Mouse (Mus musculus) heart, embryonic 13.5 days (tissue): ENCODE results near the gene Spindoc. TPM values are rescaled to one million over a fixed set of nuclear protein-coding genes. Genes with fewer than 3 reads are reported as not detected.
A peak's percentile ranks its signal among the peaks of the same experiment; 100 is the strongest.

ENCODE experiments used
- ATAC-seq: fragments of 200-750 bp; cut with Nextera tagmentation; 2 replicates; pipeline ENCODE4 v1.8.0; 2017; ENCODE audit warnings: moderate TSS enrichment; ENCODE audit not compliant: insufficient number of reproducible peaks, low FRiP score, low TSS enrichment; ENCODE audit errors: extremely low read depth
- H3K27ac ChIP-seq: fragments of 300-500 bp; sonication (generic); replicated peaks from 2 replicates; pipeline ENCODE4 v1.5.1; 2015; ENCODE audit warnings: moderate library complexity, mild to moderate bottlenecking, inconsistent platforms
- H3K27me3 ChIP-seq: fragments of 300-500 bp; sonication (generic); replicated peaks from 2 replicates; pipeline ENCODE4 v1.6.1; 2015; ENCODE audit warnings: mild to moderate bottlenecking, inconsistent platforms
- H3K36me3 ChIP-seq: fragments of 300-500 bp; sonication (generic); 2 replicates; pipeline ENCODE4 v1.6.1; 2015; ENCODE audit warnings: mild to moderate bottlenecking, inconsistent platforms
- H3K4me1 ChIP-seq: fragments of 300-500 bp; sonication (generic); 2 replicates; pipeline ENCODE4 v1.6.1; 2015; ENCODE audit warnings: inconsistent platforms
- H3K4me2 ChIP-seq: fragments of 300-500 bp; sonication (generic); 2 replicates; pipeline ENCODE4 v1.6.1; 2015; ENCODE audit warnings: inconsistent platforms, mild to moderate bottlenecking, moderate library complexity
- H3K4me3 ChIP-seq: fragments of 300-500 bp; sonication (generic); 2 replicates; pipeline ENCODE4 v1.5.1; 2015; ENCODE audit warnings: moderate library complexity, mild to moderate bottlenecking, inconsistent platforms
- H3K9ac ChIP-seq: fragments of 300-500 bp; sonication (generic); 2 replicates; pipeline ENCODE4 v1.6.1; 2015; ENCODE audit warnings: inconsistent platforms, mild to moderate bottlenecking, moderate library complexity
- H3K9me3 ChIP-seq: fragments of 300-500 bp; sonication (generic); 2 replicates; pipeline ENCODE4 v1.6.1; 2016; ENCODE audit warnings: inconsistent platforms
- WGBS: fragments of 180-500 bp; shearing (Covaris S2); methylation state at CpG from one replicate; pipeline ENCODE4 v1.1.7; 2015; ENCODE audit warnings: mixed read lengths; 5-methylcytosine and 5-hydroxymethylcytosine counted together
- polyA plus RNA-seq: library from polyadenylated mRNA; unstranded; fragments of >200 nt; fragmentation: Nextera tagmentation; extraction: Ambion mirVana; gene quantifications from 2 replicates; pipeline ENCODE4 v1.2.1, GENCODE M21; 2015

Spindoc gene
- polyA plus RNA-seq: 18.8 and 22.3 TPM in 2 replicates

- Histone ChIP-seq H3K9me3 (peaks cover 16% of the 10 kb centered on the region), H3K27me3 (no peaks in the 10 kb centered on the region), H3K36me3 (peaks cover 26% of the 10 kb centered on the region), H3K9ac (peak within 1 kb of the TSS; percentile 98), H3K4me1 (peaks cover 43% of the 10 kb centered on the region), H3K27ac (peak within 1 kb of the TSS; percentile 94), H3K4me2 (peak within 1 kb of the TSS; percentile 89), H3K4me3 (peak within 1 kb of the TSS; percentile 94)
- WGBS: 2% methylated on average over 46 of the region's 52 CpGs
- peak; percentile 98 for ATAC-seq
Measured at GRCm38 (mm10) chr19:7382903-7383865, at the start of gene Spindoc. Spindoc (minus strand) TSS chr19:7382994.

- Histone ChIP-seq H3K4me3 (no peak overlapping the region), H3K4me2 (no peak overlapping the region), H3K27me3 (no peaks in the 10 kb centered on the region), H3K9me3 (no peaks in the 10 kb centered on the region), H3K9ac (no peak overlapping the region), H3K36me3 (peaks cover 95% of the 10 kb centered on the region), H3K27ac (no peak overlapping the region), H3K4me1 (peaks cover 54% of the 10 kb centered on the region)
- no peak for ATAC-seq
- WGBS: 50% methylated on average over 3 of the region's 3 CpGs
Measured at GRCm38 (mm10) chr19:7425398-7425775, 42.6 kb upstream of the Spindoc start.

GRCm38 (mm10) chr19:7424590-7425397 lies 42.0 kb upstream of the Spindoc start:
- Histone ChIP-seq H3K4me1 (peaks cover 60% of the 10 kb centered on the region), H3K36me3 (peaks cover 98% of the 10 kb centered on the region), H3K9ac (peak overlapping the region; percentile 73), H3K4me3 (no peak overlapping the region), H3K27ac (peak overlapping the region; percentile 46; the same call in 1 of the 2 replicates), H3K4me2 (no peak overlapping the region), H3K9me3 (no peaks in the 10 kb centered on the region), H3K27me3 (no peaks in the 10 kb centered on the region)
- WGBS: 58% methylated on average over 8 of the region's 8 CpGs
- ATAC-seq: no peak

- Histone ChIP-seq H3K9me3 (no peaks in the 10 kb centered on the region), H3K4me1 (peaks cover 66% of the 10 kb centered on the region), H3K27ac (peak overlapping the region; percentile 74), H3K4me2 (peak overlapping the region; percentile 60; the same call in 1 of the 2 replicates), H3K27me3 (no peaks in the 10 kb centered on the region), H3K9ac (peak overlapping the region; percentile 73), H3K36me3 (peaks cover 93% of the 10 kb centered on the region), H3K4me3 (no peak overlapping the region)
- ATAC-seq: no peak
- 65% methylated on average over 7 of the region's 7 CpGs for WGBS
Measured at GRCm38 (mm10) chr19:7424131-7424530, 41.3 kb upstream of the Spindoc start.

- Histone ChIP-seq H3K9ac (peak overlapping the region; percentile 73), H3K9me3 (no peaks in the 10 kb centered on the region), H3K4me1 (peaks cover 71% of the 10 kb centered on the region), H3K27me3 (no peaks in the 10 kb centered on the region), H3K36me3 (peaks cover 88% of the 10 kb centered on the region), H3K27ac (peak overlapping the region; percentile 74), H3K4me2 (peak overlapping the region; percentile 60), H3K4me3 (peak overlapping the region; percentile 31)
- ATAC-seq: no peak; the same call in 1 of the 2 replicates
- WGBS: 35% methylated on average over 16 of the region's 16 CpGs
Measured at GRCm38 (mm10) chr19:7423656-7424030, 40.8 kb upstream of the Spindoc start.

GRCm38 (mm10) chr19:7423028-7423655 lies 40.3 kb upstream of the Spindoc start:
- H3K27ac ChIP-seq: peak overlapping the region; percentile 74
- peak; percentile 45 for ATAC-seq
- H3K4me3 ChIP-seq: peak overlapping the region; percentile 31
- peak overlapping the region; percentile 73 for H3K9ac ChIP-seq
- H3K4me1 ChIP-seq: peaks cover 73% of the 10 kb centered on the region
- peak overlapping the region; percentile 60 for H3K4me2 ChIP-seq
- peaks cover 83% of the 10 kb centered on the region for H3K36me3 ChIP-seq
- no peaks in the 10 kb centered on the region for H3K9me3 ChIP-seq
- no peaks in the 10 kb centered on the region for H3K27me3 ChIP-seq
- WGBS: 18% methylated on average over 51 of the region's 51 CpGs

- Histone ChIP-seq H3K9me3 (no peaks in the 10 kb centered on the region), H3K9ac (peak overlapping the region; percentile 73), H3K27ac (peak overlapping the region; percentile 74), H3K4me1 (peaks cover 73% of the 10 kb centered on the region), H3K4me3 (peak overlapping the region; percentile 31), H3K36me3 (peaks cover 78% of the 10 kb centered on the region), H3K4me2 (peak overlapping the region; percentile 60), H3K27me3 (no peaks in the 10 kb centered on the region)
- no peak for ATAC-seq
- WGBS: 15% methylated on average over 35 of the region's 35 CpGs
Measured at GRCm38 (mm10) chr19:7422656-7423027, 39.8 kb upstream of the Spindoc start.

GRCm38 (mm10) chr19:7421602-7422591 lies 39.1 kb upstream of the Spindoc start:
- peaks cover 72% of the 10 kb centered on the region for H3K4me1 ChIP-seq
- WGBS: 15% methylated on average over 44 of the region's 48 CpGs
- peaks cover 71% of the 10 kb centered on the region for H3K36me3 ChIP-seq
- H3K27me3 ChIP-seq: no peaks in the 10 kb centered on the region
- H3K4me2 ChIP-seq: peak overlapping the region; percentile 60
- peak overlapping the region; percentile 74 for H3K27ac ChIP-seq
- peak overlapping the region; percentile 73 for H3K9ac ChIP-seq
- H3K9me3 ChIP-seq: no peaks in the 10 kb centered on the region
- H3K4me3 ChIP-seq: peak overlapping the region; percentile 31
- ATAC-seq: peak; percentile 2; the same call in 1 of the 2 replicates

- peak overlapping the region; percentile 60 for H3K4me2 ChIP-seq
- peaks cover 77% of the 10 kb centered on the region for H3K4me1 ChIP-seq
- peak overlapping the region; percentile 73 for H3K9ac ChIP-seq
- H3K27me3 ChIP-seq: no peaks in the 10 kb centered on the region
- 60% methylated on average over 27 of the region's 27 CpGs for WGBS
- peak overlapping the region; percentile 74 for H3K27ac ChIP-seq
- no peaks in the 10 kb centered on the region for H3K9me3 ChIP-seq
- H3K36me3 ChIP-seq: peaks cover 62% of the 10 kb centered on the region
- no peak for ATAC-seq
- peak overlapping the region; percentile 31 for H3K4me3 ChIP-seq
Measured at GRCm38 (mm10) chr19:7420841-7421601, 38.2 kb upstream of the Spindoc start.
